Mouse (Mus musculus): Measurements from ENCODE around the gene Dmp1.

Dmp1 gene

GRCm38 (mm10) chr5:104256585-104256984 is 54.2 kb downstream of the Dmp1 start:
- no peak for ATAC-seq (ENCODE audit: insufficient number of reproducible peaks, low FRiP score, low TSS enrichment)

GRCm38 (mm10) chr5:104261908-104262461 is 59.6 kb downstream of the Dmp1 start:
- no peak for ATAC-seq (ENCODE audit: insufficient number of reproducible peaks, low FRiP score, low TSS enrichment)

- ATAC-seq (ENCODE audit: insufficient number of reproducible peaks, low FRiP score, low TSS enrichment): no peak
Observed at GRCm38 (mm10) chr5:104263014-104263776, 60.8 kb downstream of the Dmp1 start.

Measured in cerebellum, adult (tissue).